Mouse (Mus musculus): ENCODE data around the gene Mucl2. TPM values are rescaled to one million over a fixed set of nuclear protein-coding genes. Genes with fewer than 3 reads are reported as not detected.
"Not testable (repeated sequence)": the region's sequence is repeated elsewhere in the genome, so short reads cannot be mapped to it uniquely, and the experiment has no call there.

The Mucl2 gene
- not detected in 2 replicates for total RNA-seq (2014; fragmentation: Nextera tagmentation)
- not detected in 2 replicates for total RNA-seq (2017)

DNA sequence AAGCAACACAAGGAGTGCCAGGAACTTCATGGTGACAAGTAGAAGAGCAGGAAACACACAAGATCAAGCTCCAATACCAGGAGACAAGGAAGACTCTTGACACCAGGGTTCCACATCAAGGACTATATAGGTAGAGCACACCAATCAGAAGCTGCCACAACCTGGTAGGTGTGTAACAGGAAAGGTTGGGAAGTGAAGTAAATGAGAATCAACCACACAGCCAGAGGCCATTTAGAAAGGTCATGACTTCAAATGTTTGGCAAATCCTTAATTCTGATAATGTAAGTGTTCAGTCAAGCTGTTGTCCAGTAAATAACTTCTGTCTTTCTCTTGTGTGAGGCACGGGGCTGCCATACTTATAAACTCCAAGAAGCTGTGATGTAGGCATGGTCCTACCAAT, at the start of gene Mucl2:
Mucl2 (minus strand) TSS at position 101 of the 400 bp plus-strand sequence.
- no peak for ATAC-seq (replicated peaks; ENCODE audit: low FRiP score, low TSS enrichment, poor library complexity, severe bottlenecking)

DNA sequence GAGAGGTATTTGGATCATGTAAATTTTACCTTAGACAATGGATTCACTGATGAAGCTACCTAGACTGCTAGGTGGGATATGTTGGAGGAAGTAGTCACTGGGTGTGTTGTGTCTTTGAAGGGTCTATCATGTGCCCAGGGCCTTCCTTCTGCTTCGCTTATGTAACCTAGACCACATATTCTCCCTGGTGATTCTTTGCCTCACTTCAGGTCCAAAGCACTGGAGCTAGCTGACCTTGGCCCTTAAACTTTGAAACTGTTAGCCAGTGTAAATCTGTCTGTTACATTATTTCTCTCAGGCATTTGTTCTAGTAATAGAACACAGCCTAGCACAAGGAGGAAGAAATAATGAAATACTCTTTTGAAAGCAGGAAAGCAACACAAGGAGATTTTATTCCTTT, 13.9 kb upstream of the Mucl2 start:
- ATAC-seq (replicated peaks; ENCODE audit: low FRiP score, low TSS enrichment, poor library complexity, severe bottlenecking): not testable (repeated sequence)

Other genes starting within 250 kb of the Mucl2 start
- gene Mucl1, start 143.8 kb downstream of the Mucl2 start, total RNA-seq (2014; fragmentation: Nextera tagmentation): not detected in 2 replicates
- not detected in 2 replicates for gene Mucl1, start 143.8 kb downstream of the Mucl2 start, total RNA-seq (2017)

Data from megakaryocyte-erythroid progenitor cell, adult 5-6 weeks (primary cell).